Mouse (Mus musculus) brain, embryonic 14.5 days (tissue): Measurements from ENCODE around the gene Mapk1ip1l. TPM values are rescaled to one million over a fixed set of nuclear protein-coding genes. Genes with fewer than 3 reads are reported as not detected.

Experiments
- DNase-seq: peaks from one replicate; pipeline ENCODE4 v3.0.0-alpha.2; 2011; ENCODE audit warnings: low read depth
- CTCF ChIP-seq: fragments of 200-500 bp; IDR thresholded peaks from 2 replicates; pipeline ENCODE4 v1.5.1; 2012; ENCODE audit warnings: inconsistent platforms, mild to moderate bottlenecking, moderate library complexity, borderline replicate concordance; ENCODE audit not compliant: insufficient read depth, insufficient read length; ENCODE audit errors: extremely low read depth
- POLR2A ChIP-seq: fragments of 200-500 bp; IDR thresholded peaks from 2 replicates; pipeline ENCODE4 v1.6.1; 2012; ENCODE audit warnings: mild to moderate bottlenecking, inconsistent platforms, borderline replicate concordance; ENCODE audit not compliant: poor library complexity, insufficient read depth, insufficient read length, severe bottlenecking; ENCODE audit errors: extremely low read depth
- polyA plus RNA-seq: library from polyadenylated mRNA; depleted of rRNA; stranded (reverse); fragments of >200 nt; gene quantifications from 2 replicates; pipeline ENCODE4 v1.2.3, GENCODE M21; 2012; rRNA removed

Mapk1ip1l gene
- polyA plus RNA-seq, 1 experiment: 60.3 TPM

GRCm38 (mm10) chr14:47369741-47370140 lies 71.7 kb downstream of the Mapk1ip1l start:
- TF ChIP-seq CTCF (no peak), POLR2A (no peak)
- DNase-seq: no peak

GRCm38 (mm10) chr14:47370790-47371189 lies 72.7 kb downstream of the Mapk1ip1l start:
- no peak for DNase-seq
- no peak for TF ChIP-seq POLR2A
- TF ChIP-seq CTCF: no peak

GRCm38 (mm10) chr14:47371689-47372088 lies 73.6 kb downstream of the Mapk1ip1l start:
- DNase-seq: no peak
- TF ChIP-seq CTCF (no peak), POLR2A (no peak)

Other genes with a start within 250 kb of the Mapk1ip1l start
- 3.0 and 3.4 TPM in 2 replicates for gene Gch1, start 108.9 kb upstream of the Mapk1ip1l start, polyA plus RNA-seq
- gene Wdhd1, start 21.4 kb upstream of the Mapk1ip1l start, polyA plus RNA-seq: 15.3 and 15.9 TPM in 2 replicates
- 6.7 and 9.9 TPM in 2 replicates for gene Socs4, start 21.3 kb upstream of the Mapk1ip1l start, polyA plus RNA-seq
- gene Lgals3, start 69.5 kb downstream of the Mapk1ip1l start, polyA plus RNA-seq: 2.5 and 3.5 TPM in 2 replicates
- 11.5 and 16.3 TPM in 2 replicates for gene Dlgap5, start 120.1 kb downstream of the Mapk1ip1l start, polyA plus RNA-seq
- 20.1 and 23.4 TPM in 2 replicates for gene Fbxo34, start 152.2 kb downstream of the Mapk1ip1l start, polyA plus RNA-seq